Mouse (Mus musculus): ENCODE data around the gene Plekha8.

The Plekha8 gene

GRCm38 (mm10) chr6:54643181-54643580, 48.3 kb downstream of the Plekha8 start:
- DNase-seq (ENCODE audit: low spot score) = no peak

- DNase-seq (ENCODE audit: low spot score) = no peak
Measured at GRCm38 (mm10) chr6:54655471-54656095, 60.7 kb downstream of the Plekha8 start.

DNA sequence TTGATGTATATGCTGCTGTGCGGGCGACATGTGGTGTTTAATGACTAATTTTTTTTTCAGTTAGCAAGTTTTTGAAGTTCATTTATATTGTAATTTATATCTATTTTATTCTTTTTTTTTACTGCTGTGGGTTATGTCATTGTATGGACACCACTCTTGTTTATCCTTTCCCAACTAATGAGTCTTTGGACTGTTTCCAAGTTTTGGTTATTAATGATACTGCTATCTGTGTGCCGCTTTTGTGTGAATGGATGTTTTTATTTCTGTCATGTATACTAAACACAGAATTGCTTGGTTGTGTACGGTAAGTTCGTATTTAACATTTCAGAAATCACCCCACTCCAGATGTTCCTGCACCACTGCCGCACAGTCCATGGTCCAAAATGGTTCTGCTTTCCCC, 63.0 kb downstream of the Plekha8 start:
- no peak for DNase-seq (ENCODE audit: low spot score)

- no peak for DNase-seq (ENCODE audit: low spot score)
Measured at GRCm38 (mm10) chr6:54669868-54670267, 75.0 kb downstream of the Plekha8 start.

GRCm38 (mm10) chr6:54672901-54673300, 78.0 kb downstream of the Plekha8 start:
- no peak for DNase-seq (ENCODE audit: low spot score)

GRCm38 (mm10) chr6:54679686-54680085, 84.8 kb downstream of the Plekha8 start:
- DNase-seq (ENCODE audit: low spot score) = no peak

DNA sequence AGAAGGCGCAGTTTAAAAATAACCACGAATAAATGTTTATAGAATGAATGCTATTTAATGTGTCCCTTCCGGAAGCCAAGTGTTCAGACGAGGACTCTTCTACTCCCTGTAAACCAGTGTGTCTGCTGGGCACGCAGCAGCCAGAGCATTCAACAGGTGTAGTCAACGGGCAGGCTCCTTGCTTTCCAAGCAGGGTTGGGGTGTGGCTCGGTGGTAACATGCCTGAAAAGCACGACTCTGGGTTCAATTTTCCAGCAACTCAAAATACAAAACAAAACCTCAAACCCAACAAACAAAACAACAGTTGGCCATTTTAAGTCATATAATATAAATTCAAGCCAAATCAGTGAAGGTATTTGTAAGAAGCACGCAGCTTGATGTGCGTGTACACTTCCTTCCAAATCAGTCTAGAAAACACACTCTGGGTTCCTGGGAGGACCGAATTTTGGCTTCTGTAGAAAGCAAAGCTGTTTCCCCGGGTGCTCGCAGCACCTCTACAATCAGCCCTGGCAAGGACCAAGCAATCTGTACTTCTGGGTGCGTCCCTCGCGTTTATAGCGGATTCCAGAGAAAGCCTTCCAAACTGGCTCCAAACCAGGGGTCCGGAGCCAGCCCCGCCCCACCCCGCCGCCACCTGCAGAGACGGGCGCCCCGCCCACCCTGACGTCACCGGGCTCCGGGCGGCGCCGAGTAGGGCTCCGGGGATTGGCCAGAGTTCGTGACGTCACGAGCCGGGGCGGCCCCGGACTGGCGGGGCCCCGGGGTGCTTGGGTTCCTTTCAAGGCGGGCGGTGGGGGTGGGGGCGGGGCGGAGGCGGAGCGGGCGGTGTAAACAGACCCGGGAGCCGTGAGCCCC, 86.2 kb downstream of the Plekha8 start, which contains the start of gene Mturn:
Gene Mturn, plus strand, starts transcription at position 734 of the 855 bp plus-strand sequence.
- DNase-seq (ENCODE audit: low spot score) = peak; percentile 95

- DNase-seq (ENCODE audit: low spot score) = peak; percentile 40
Measured at GRCm38 (mm10) chr6:54681746-54682428, 87.0 kb downstream of the Plekha8 start.

GRCm38 (mm10) chr6:54684085-54684484, 89.2 kb downstream of the Plekha8 start:
- DNase-seq (ENCODE audit: low spot score) = no peak

DNA sequence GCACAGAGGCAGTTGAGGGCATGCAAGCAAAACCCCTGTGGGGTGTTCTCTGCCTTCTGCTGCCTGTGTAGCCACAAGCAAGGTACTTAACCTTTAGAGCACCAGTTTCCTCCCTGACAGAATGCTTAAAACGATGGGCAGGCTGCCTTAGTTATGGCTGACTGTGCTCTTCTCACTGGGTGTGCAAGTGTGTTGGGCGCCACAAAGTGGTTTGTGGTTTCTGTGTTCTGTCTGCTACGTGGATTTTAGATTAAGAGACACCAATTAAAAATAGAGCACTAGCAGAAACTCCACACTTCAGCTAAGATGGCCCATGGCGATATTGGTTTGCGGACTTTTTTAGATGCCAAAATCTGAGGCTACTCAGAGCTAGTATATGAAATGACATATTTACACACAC, 90.2 kb downstream of the Plekha8 start:
- no peak for DNase-seq (ENCODE audit: low spot score)

GRCm38 (mm10) chr6:54685716-54686395, 90.9 kb downstream of the Plekha8 start:
- DNase-seq (ENCODE audit: low spot score) = no peak

DNA sequence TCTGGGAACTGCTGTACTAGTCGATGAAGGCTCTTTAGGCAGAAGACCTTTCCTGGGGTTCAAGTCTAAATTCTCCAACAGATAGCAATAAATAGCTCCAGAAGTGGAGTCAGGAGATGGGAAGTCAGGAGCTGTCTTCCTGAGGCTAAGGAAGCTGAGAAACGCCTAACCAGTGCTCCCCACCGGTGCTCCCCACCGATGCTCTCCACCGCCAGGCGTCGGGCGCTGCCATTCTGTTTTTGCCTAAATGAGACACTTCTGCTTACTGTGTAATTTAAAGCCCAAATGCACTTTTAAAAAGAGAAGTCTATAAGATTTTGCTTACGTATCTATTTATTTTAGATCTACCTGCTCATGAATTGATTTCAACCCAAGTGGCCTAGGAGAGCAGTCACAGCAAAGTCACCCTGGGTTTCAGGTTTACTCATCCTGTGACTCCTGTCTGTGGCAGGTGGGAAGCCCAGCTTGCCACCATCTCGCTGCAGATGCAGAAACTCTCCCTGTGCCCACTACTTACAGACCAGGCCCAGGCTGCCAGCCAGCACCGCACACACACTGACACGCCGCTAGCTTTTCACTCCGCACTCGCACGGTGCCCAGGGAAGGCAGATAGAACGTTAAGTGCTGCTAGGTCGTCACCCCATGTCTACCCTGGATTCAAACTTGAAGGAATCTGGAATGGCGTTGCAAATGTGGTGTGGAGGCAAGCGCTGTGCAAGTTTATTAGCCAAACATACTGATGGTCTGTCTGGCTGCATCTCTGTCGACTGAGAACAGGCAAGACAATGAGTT, 92.2 kb downstream of the Plekha8 start:
- DNase-seq (ENCODE audit: low spot score) = no peak

DNA sequence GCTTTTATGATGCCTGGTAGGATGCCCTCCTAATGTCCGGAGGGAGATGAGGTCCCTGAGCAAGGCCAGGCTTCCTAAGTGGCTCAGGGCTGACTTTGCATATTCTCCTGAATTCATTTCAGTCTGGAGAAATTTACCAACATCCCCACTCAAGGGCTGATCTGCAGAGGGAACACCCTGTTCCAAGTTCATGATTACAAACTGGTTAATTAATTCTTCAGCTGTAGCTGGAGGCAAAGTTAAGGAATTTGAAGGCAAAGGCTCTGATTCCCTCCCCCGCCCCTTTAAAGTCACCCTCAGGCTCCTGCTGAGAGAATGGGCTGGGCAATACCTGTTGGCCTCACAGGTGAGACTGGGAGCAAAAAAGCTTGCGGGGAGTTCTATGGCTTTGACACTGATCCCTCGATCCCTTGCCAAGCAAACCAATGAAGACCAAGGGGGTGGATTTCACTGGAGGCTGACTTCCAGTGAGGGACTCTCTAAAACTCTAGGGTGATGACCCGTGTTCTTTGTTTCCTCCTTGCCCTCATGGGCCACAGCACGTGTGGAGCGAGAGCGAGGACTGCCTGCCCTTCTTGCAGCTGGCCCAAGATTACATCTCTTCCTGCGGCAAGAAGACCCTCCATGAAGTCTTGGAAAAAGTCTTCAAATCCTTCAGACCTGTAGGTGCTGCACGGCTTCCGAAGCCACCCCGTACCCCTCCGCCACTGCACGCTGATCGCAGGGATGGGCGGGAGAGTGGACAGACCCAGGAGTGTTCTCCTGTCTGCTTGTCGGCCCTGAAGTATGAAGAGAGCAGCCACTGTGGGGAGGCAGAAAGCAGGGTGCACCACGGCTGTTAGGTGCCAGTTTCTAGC, 93.8 kb downstream of the Plekha8 start:
- DNase-seq (ENCODE audit: low spot score) = no peak

DNA sequence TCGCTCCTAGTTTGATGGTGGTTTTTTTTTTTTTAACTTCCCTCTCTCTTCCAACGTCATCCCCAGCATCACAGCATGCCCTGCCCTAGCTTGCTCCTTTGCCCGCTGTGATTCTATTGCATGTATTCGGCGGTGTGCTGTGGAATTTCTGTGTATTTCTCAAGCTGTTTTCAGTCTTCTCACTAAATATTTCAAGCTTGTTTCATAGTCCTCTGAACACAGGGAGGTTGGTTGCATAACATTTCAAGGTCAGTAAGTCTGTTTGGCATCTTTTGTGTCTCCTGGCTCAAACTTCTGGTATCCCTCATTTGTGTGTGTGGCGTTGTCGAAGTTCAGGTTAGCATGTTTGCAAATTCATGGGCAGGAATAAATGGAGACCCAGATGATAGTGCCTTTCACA, 94.8 kb downstream of the Plekha8 start:
- no peak for DNase-seq (ENCODE audit: low spot score)

- DNase-seq (ENCODE audit: low spot score) = no peak
Measured at GRCm38 (mm10) chr6:54690838-54691237, 95.9 kb downstream of the Plekha8 start.

DNA sequence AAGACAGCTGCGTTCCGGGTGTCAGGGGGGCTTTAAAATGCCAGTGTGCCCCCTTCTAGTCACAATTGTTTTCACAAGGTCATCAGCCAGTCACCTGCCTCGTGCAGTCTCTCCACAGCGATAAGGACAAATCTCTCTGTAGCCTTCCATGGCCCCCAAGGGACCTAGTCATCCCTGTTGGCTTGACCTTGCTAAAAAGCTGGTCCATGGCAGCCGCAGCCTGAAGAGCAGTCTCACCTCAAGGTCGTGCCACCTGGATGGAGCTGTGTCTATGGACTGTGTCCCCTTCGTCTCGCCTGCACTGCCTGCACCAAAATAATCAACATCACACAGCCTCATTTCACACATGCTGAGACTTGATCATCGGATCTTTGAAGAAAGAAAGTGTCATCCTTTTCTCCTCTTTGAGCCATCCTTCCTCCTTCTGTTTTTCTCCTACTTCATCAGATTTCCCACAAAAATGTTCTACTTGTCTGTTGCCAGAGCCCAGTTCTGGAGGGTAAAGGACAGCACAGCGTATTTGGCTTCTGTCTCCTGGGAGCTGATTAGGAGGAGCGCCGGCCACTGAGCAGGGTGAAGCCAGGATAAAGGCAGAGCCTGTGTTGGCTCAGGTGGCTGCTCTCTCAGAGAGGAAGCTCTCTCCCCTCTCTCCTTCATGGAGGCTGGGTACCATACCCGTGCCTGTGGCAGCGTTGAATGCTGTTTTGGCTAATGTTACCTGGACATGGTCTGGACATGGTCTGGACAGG, 96.6 kb downstream of the Plekha8 start:
- DNase-seq (ENCODE audit: low spot score) = no peak

DNA sequence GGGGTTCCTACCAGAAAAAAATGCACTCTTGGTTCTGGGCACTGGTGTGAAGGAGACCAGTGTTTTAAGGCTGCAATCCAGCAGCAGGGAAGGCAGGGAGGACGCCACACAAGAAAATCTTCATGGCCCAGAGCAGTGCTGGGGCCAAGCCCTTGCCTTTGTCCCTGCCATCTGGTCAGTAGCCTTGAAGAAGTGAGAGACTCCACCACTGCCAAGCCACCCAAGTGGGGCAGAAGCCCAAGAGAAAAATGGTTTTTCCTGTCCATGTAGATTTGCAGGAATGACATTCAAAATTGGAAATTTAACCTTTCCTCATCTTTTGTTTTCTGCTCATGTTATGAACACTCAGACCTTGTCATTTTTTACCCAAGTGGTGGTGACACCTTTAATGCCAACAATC, 97.3 kb downstream of the Plekha8 start:
- DNase-seq (ENCODE audit: low spot score) = no peak

- no peak for DNase-seq (ENCODE audit: low spot score)
Measured at GRCm38 (mm10) chr6:54693286-54693685, 98.4 kb downstream of the Plekha8 start.

Data from embryo, embryonic 10.5 days (tissue).